Mouse (Mus musculus) small intestine, adult 2 months (tissue): ENCODE measurements at regions not wholly inside any gene's neighbourhood (a gene's known extent, or its start where the extent isn't known, plus 50 kb on each side); places are given as distances from the start of the nearest gene placed in this dataset.

ENCODE experiments used
- CTCF ChIP-seq: fragments of 200-500 bp; IDR thresholded peaks from 2 replicates; pipeline ENCODE4 v1.5.1; 2012; ENCODE audit warnings: low read depth, mild to moderate bottlenecking, control low read depth, inconsistent platforms, low read length, moderate library complexity, mixed read lengths; ENCODE audit not compliant: insufficient replicate concordance, insufficient read length; ENCODE audit errors: extremely low read depth
- POLR2A ChIP-seq: fragments of 200-500 bp; IDR thresholded peaks from 2 replicates; pipeline ENCODE4 v1.6.1; 2012; ENCODE audit warnings: low read depth, mild to moderate bottlenecking, control low read depth, inconsistent platforms, low read length, moderate library complexity

GRCm38 (mm10) chr8:103442420-103443125, 657.1 kb upstream of the Cdh11 start:
- TF ChIP-seq CTCF, result no peak
- TF ChIP-seq POLR2A, result no peak
